Mouse (Mus musculus): ENCODE data around the gene Tulp2.

- TF ChIP-seq CTCF (IDR thresholded peaks at IDR 0.05; ENCODE audit: low read depth, low read length): no peak
- no peak for TF ChIP-seq POLR2A (IDR thresholded peaks at IDR 0.05; ENCODE audit: borderline replicate concordance, low read depth, low read length)
These were observed 19.9 kb upstream of the Tulp2 start for GRCm38 (mm10) chr7:45461781-45462180.

Data from bone marrow macrophage, adult 2 months (primary cell).